Mouse (Mus musculus) activated CD4-positive, CD25-positive, alpha-beta regulatory T cell, adult 9 weeks (primary cell): Measurements from ENCODE around the gene Mthfr. TPM values are rescaled to one million over a fixed set of nuclear protein-coding genes. Genes with fewer than 3 reads are reported as not detected.

Experiments used
- polyA plus RNA-seq: library from polyadenylated mRNA; unstranded; fragments of 100-300 nt; shearing (Covaris generic); gene quantifications from one replicate; pipeline ENCODE4 v1.2.1, GENCODE M21; 2017

Gene Mthfr
- polyA plus RNA-seq: 23.0 TPM

GRCm38 (mm10) chr4:148038600-148039253 lies at the start of gene Mthfr, which contains the start of gene Clcn6:
Gene Mthfr, plus strand, starts transcription at chr4:148039077.
Gene Clcn6, minus strand, starts transcription at chr4:148038821.

GRCm38 (mm10) chr4:148000202-148000772 lies 38.6 kb upstream of the Mthfr start, which contains the start of gene Nppa:
Gene Nppa, plus strand, starts transcription at chr4:148000722.

GRCm38 (mm10) chr4:148087907-148088527 lies 49.1 kb downstream of the Mthfr start, which contains the start of gene Agtrap:
Gene Agtrap, minus strand, starts transcription at chr4:148088031.

Other genes starting within 250 kb of the Mthfr start
- 32.1 TPM for gene Zfp984, start 229.3 kb upstream of the Mthfr start, polyA plus RNA-seq
- 6.2 TPM for gene Zfp933, start 190.7 kb upstream of the Mthfr start, polyA plus RNA-seq
- gene Miip, start 170.3 kb upstream of the Mthfr start, polyA plus RNA-seq: 115 TPM
- gene Fv1, start 170.1 kb upstream of the Mthfr start, polyA plus RNA-seq: 4.8 TPM
- 51.4 TPM for gene Mfn2, start 134.4 kb upstream of the Mthfr start, polyA plus RNA-seq
- 10.1 TPM for gene Plod1, start 102.3 kb upstream of the Mthfr start, polyA plus RNA-seq
- 2.8 TPM for gene 2510039O18Rik, start 98.2 kb upstream of the Mthfr start, polyA plus RNA-seq
- gene Nppb, start 53.3 kb upstream of the Mthfr start, polyA plus RNA-seq: not detected
- not detected for gene Nppa, start 38.4 kb upstream of the Mthfr start, polyA plus RNA-seq
- 7.8 TPM for gene Clcn6, start 256 bp upstream of the Mthfr start, polyA plus RNA-seq
- 26.2 TPM for gene Agtrap, start 49.0 kb downstream of the Mthfr start, polyA plus RNA-seq
- gene Mad2l2, start 91.3 kb downstream of the Mthfr start, polyA plus RNA-seq: 44.0 TPM
- gene Draxin, start 91.6 kb downstream of the Mthfr start, polyA plus RNA-seq: not detected
- 45.7 TPM for gene Fbxo6, start 113.1 kb downstream of the Mthfr start, polyA plus RNA-seq
- 3.1 TPM for gene Fbxo44, start 121.4 kb downstream of the Mthfr start, polyA plus RNA-seq
- gene Fbxo2, start 121.5 kb downstream of the Mthfr start, polyA plus RNA-seq: not detected
- not detected for gene Disp3, start 248.9 kb downstream of the Mthfr start, polyA plus RNA-seq